42 mouse cellular contexts compared by ENCODE assay signal in the genomic region with DNA sequence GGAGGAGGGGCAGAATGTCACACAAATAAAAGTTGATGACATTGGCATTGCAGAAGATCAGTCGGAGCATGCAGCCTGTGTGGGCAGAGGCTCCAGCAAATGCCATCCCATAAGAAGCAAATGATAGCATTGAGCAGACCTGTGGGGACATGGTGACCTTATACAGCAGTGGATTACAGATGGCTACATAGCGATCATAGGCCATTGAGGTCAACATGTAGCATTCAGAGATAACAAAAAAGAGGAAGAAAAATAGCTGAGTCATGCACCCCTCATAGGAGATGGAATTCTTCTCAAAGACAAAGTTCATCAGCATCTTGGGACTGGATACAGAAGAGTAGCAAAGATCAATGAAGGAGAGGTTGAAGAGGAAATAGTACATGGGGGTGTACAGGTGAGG. TPM values are rescaled to one million over a fixed set of nuclear protein-coding genes. Genes with fewer than 3 reads are reported as not detected.
"Had no signal": no experiment of that assay in that cellular context is flagged by ENCODE, and none has a peak within 500 bp of the region (broad histone marks: within the 10 kb centered on the region; RNA-seq: fewer than 3 reads in every experiment).

No protein-coding gene starts in this region.

- H3K9ac ChIP-seq: heart, embryonic 12.5 days; hindbrain, embryonic 13.5 days; hindbrain, embryonic 15.5 days; kidney, embryonic 15.5 days; limb, embryonic 13.5 days; limb, embryonic 15.5 days; liver, embryonic 12.5 days; liver, embryonic 14.5 days had no signal

- H3K27ac ChIP-seq: heart, adult 2 months; heart, embryonic 10.5 days; hindbrain, embryonic 13.5 days; hindbrain, embryonic 15.5 days; hindbrain, postnatal 0 days; kidney, embryonic 15.5 days; kidney, postnatal 0 days; limb, embryonic 13.5 days; limb, embryonic 15.5 days; liver, embryonic 12.5 days; liver, embryonic 14.5 days had no signal

- DNase-seq: gastrocnemius, postnatal 14 days; gastrocnemius, postnatal 36 days; heart, adult 11 months; heart, adult 2 months; heart, postnatal 10 days; kidney, adult 11 months; kidney, adult 2 months; kidney, adult 9 months; kidney, postnatal 14 days; kidney, postnatal 36 days; layer of hippocampus, adult 9-11 months; left cerebral cortex, postnatal 4 days had no signal

- ATAC-seq: hindbrain, postnatal 0 days; intestine, embryonic 16.5 days; liver, embryonic 12.5 days had no signal

- H3K4me3 ChIP-seq: heart, adult 2 months; heart, embryonic 10.5 days; heart, embryonic 12.5 days; hindbrain, embryonic 13.5 days; hindbrain, embryonic 15.5 days; kidney, embryonic 15.5 days; limb, embryonic 13.5 days; limb, embryonic 15.5 days; liver, embryonic 12.5 days had no signal

- H3K4me1 ChIP-seq: heart, embryonic 10.5 days; heart, embryonic 12.5 days; hindbrain, embryonic 13.5 days; hindbrain, embryonic 15.5 days; kidney, embryonic 15.5 days; limb, embryonic 13.5 days; limb, embryonic 15.5 days; liver, embryonic 12.5 days had no signal

- H3K4me2 ChIP-seq: heart, embryonic 12.5 days; hindbrain, embryonic 13.5 days; hindbrain, embryonic 15.5 days; kidney, embryonic 15.5 days; limb, embryonic 13.5 days; limb, embryonic 15.5 days; liver, embryonic 12.5 days had no signal

- H3K9me3 ChIP-seq: heart, embryonic 10.5 days; heart, embryonic 12.5 days; hindbrain, embryonic 13.5 days; hindbrain, embryonic 15.5 days; kidney, embryonic 15.5 days; limb, embryonic 13.5 days; limb, embryonic 15.5 days; liver, embryonic 12.5 days had no signal

- H3K36me3 ChIP-seq: heart, embryonic 10.5 days; heart, embryonic 12.5 days; hindbrain, embryonic 13.5 days; hindbrain, embryonic 15.5 days; kidney, embryonic 15.5 days; limb, embryonic 13.5 days; limb, embryonic 15.5 days; liver, embryonic 12.5 days had no signal

- H3K27me3 ChIP-seq: heart, embryonic 12.5 days; hindbrain, embryonic 13.5 days; hindbrain, embryonic 15.5 days; kidney, embryonic 15.5 days; limb, embryonic 13.5 days; limb, embryonic 15.5 days; liver, embryonic 12.5 days had no signal

RNA-seq across cellular contexts. Expression of a gene that starts 1.5 kb away (rescaled TPM):
- total RNA-seq: gastrocnemius, adult 18-20 months; gastrocnemius, adult 8-10 months; gastrocnemius, postnatal 14 days; gastrocnemius, postnatal 36 days; heart, adult 2 months; heart, postnatal 10 days; heart, postnatal 25 days; hematopoietic stem cell, adult 5-6 weeks; hindbrain, postnatal 0 days; layer of hippocampus, adult 18-20 months; layer of hippocampus, adult 8-10 months; layer of hippocampus, postnatal 25 days; left cerebral cortex, adult 8-10 months; left cerebral cortex, postnatal 10 days; left cerebral cortex, postnatal 25 days; left cerebral cortex, postnatal 4 days; liver, adult 2 months had no signal
- polyA plus RNA-seq: gonadal fat pad, adult 2 months; heart, adult 2 months; heart, embryonic 10.5 days; heart, embryonic 12.5 days; heart, embryonic 14.5 days; heart, embryonic 16.5 days; hindbrain, embryonic 11.5 days; hindbrain, embryonic 13.5 days; hindbrain, embryonic 15.5 days; hindbrain, postnatal 0 days; intestine, embryonic 14.5 days; intestine, embryonic 16.5 days; kidney, adult 2 months; kidney, embryonic 15.5 days; kidney, postnatal 0 days; large intestine, adult 2 months; limb, embryonic 11.5 days; limb, embryonic 13.5 days; limb, embryonic 15.5 days; liver, adult 2 months; liver, embryonic 12.5 days; liver, embryonic 14.5 days had no signal

RNA-seq across cellular contexts. Expression of a gene that starts 7.2 kb away (rescaled TPM):
- total RNA-seq: gastrocnemius, adult 18-20 months; gastrocnemius, adult 8-10 months; gastrocnemius, postnatal 14 days; gastrocnemius, postnatal 36 days; heart, adult 2 months; heart, postnatal 10 days; heart, postnatal 25 days; hematopoietic stem cell, adult 5-6 weeks; hindbrain, postnatal 0 days; layer of hippocampus, adult 18-20 months; layer of hippocampus, adult 8-10 months; layer of hippocampus, postnatal 25 days; left cerebral cortex, adult 8-10 months; left cerebral cortex, postnatal 10 days; left cerebral cortex, postnatal 25 days; left cerebral cortex, postnatal 4 days; liver, adult 2 months had no signal
- polyA plus RNA-seq: gonadal fat pad, adult 2 months; heart, adult 2 months; heart, embryonic 10.5 days; heart, embryonic 12.5 days; heart, embryonic 14.5 days; heart, embryonic 16.5 days; hindbrain, embryonic 11.5 days; hindbrain, embryonic 13.5 days; hindbrain, embryonic 15.5 days; hindbrain, postnatal 0 days; intestine, embryonic 14.5 days; intestine, embryonic 16.5 days; kidney, adult 2 months; kidney, embryonic 15.5 days; kidney, postnatal 0 days; large intestine, adult 2 months; limb, embryonic 11.5 days; limb, embryonic 13.5 days; limb, embryonic 15.5 days; liver, adult 2 months; liver, embryonic 12.5 days; liver, embryonic 14.5 days had no signal

RNA-seq across cellular contexts. Expression of a gene that starts 13.2 kb away (rescaled TPM):
- total RNA-seq: gastrocnemius, adult 18-20 months; gastrocnemius, adult 8-10 months; gastrocnemius, postnatal 14 days; gastrocnemius, postnatal 36 days; heart, adult 2 months; heart, postnatal 10 days; heart, postnatal 25 days; hematopoietic stem cell, adult 5-6 weeks; hindbrain, postnatal 0 days; layer of hippocampus, adult 18-20 months; layer of hippocampus, adult 8-10 months; layer of hippocampus, postnatal 25 days; left cerebral cortex, adult 8-10 months; left cerebral cortex, postnatal 10 days; left cerebral cortex, postnatal 25 days; left cerebral cortex, postnatal 4 days; liver, adult 2 months had no signal
- polyA plus RNA-seq: gonadal fat pad, adult 2 months; heart, adult 2 months; heart, embryonic 10.5 days; heart, embryonic 12.5 days; heart, embryonic 14.5 days; heart, embryonic 16.5 days; hindbrain, embryonic 11.5 days; hindbrain, embryonic 13.5 days; hindbrain, embryonic 15.5 days; hindbrain, postnatal 0 days; intestine, embryonic 14.5 days; intestine, embryonic 16.5 days; kidney, adult 2 months; kidney, embryonic 15.5 days; kidney, postnatal 0 days; large intestine, adult 2 months; limb, embryonic 11.5 days; limb, embryonic 13.5 days; limb, embryonic 15.5 days; liver, adult 2 months; liver, embryonic 12.5 days; liver, embryonic 14.5 days had no signal

RNA-seq across cellular contexts. Expression of a gene that starts 30.6 kb away (rescaled TPM):
- total RNA-seq: gastrocnemius, adult 18-20 months; gastrocnemius, adult 8-10 months; gastrocnemius, postnatal 14 days; gastrocnemius, postnatal 36 days; heart, adult 2 months; heart, postnatal 10 days; heart, postnatal 25 days; hematopoietic stem cell, adult 5-6 weeks; hindbrain, postnatal 0 days; layer of hippocampus, adult 18-20 months; layer of hippocampus, adult 8-10 months; layer of hippocampus, postnatal 25 days; left cerebral cortex, adult 8-10 months; left cerebral cortex, postnatal 10 days; left cerebral cortex, postnatal 25 days; left cerebral cortex, postnatal 4 days; liver, adult 2 months had no signal
- polyA plus RNA-seq: gonadal fat pad, adult 2 months; heart, adult 2 months; heart, embryonic 10.5 days; heart, embryonic 12.5 days; heart, embryonic 14.5 days; heart, embryonic 16.5 days; hindbrain, embryonic 11.5 days; hindbrain, embryonic 13.5 days; hindbrain, embryonic 15.5 days; hindbrain, postnatal 0 days; intestine, embryonic 14.5 days; intestine, embryonic 16.5 days; kidney, adult 2 months; kidney, embryonic 15.5 days; kidney, postnatal 0 days; large intestine, adult 2 months; limb, embryonic 11.5 days; limb, embryonic 13.5 days; limb, embryonic 15.5 days; liver, adult 2 months; liver, embryonic 12.5 days; liver, embryonic 14.5 days had no signal
